Mouse (Mus musculus) midbrain, embryonic 13.5 days (tissue): ENCODE results near the gene Zbtb7a. TPM values are rescaled to one million over a fixed set of nuclear protein-coding genes. Genes with fewer than 3 reads are reported as not detected.

Source experiments
- ATAC-seq: fragments of 200-750 bp; cut with Nextera tagmentation; 2 replicates; pipeline ENCODE4 v1.8.0; 2017; ENCODE audit warnings: mild to moderate bottlenecking, moderate TSS enrichment, moderate library complexity
- H3K27ac ChIP-seq: fragments of 300-500 bp; sonication (generic); 2 replicates; pipeline ENCODE4 v1.5.1; 2015; ENCODE audit warnings: inconsistent platforms, mild to moderate bottlenecking, moderate library complexity
- H3K27me3 ChIP-seq: fragments of 300-500 bp; sonication (generic); 2 replicates; pipeline ENCODE4 v1.6.1; 2015; ENCODE audit warnings: mild to moderate bottlenecking, inconsistent platforms
- H3K36me3 ChIP-seq: fragments of 300-500 bp; sonication (generic); 2 replicates; pipeline ENCODE4 v1.6.1; 2015; ENCODE audit warnings: mild to moderate bottlenecking, inconsistent platforms
- H3K4me1 ChIP-seq: fragments of 300-500 bp; sonication (generic); replicated peaks from 2 replicates; pipeline ENCODE4 v1.6.1; 2015; ENCODE audit warnings: inconsistent platforms
- H3K4me2 ChIP-seq: fragments of 300-500 bp; sonication (generic); replicated peaks from 2 replicates; pipeline ENCODE4 v1.6.1; 2015; ENCODE audit warnings: moderate library complexity, mild to moderate bottlenecking, inconsistent platforms
- H3K4me3 ChIP-seq: fragments of 300-500 bp; sonication (generic); replicated peaks from 2 replicates; pipeline ENCODE4 v1.5.1; 2015; ENCODE audit warnings: mild to moderate bottlenecking, inconsistent platforms
- H3K9ac ChIP-seq: fragments of 300-500 bp; sonication (generic); replicated peaks from 2 replicates; pipeline ENCODE4 v1.6.1; 2015; ENCODE audit warnings: mild to moderate bottlenecking, inconsistent platforms
- H3K9me3 ChIP-seq: fragments of 300-500 bp; sonication (generic); 2 replicates; pipeline ENCODE4 v1.6.1; 2016; ENCODE audit warnings: mild to moderate bottlenecking, inconsistent platforms
- WGBS: fragments of 180-500 bp; shearing (Covaris S2); methylation state at CpG from one replicate; pipeline ENCODE4 v1.1.7; 2015; 5-methylcytosine and 5-hydroxymethylcytosine counted together
- microRNA-seq: library from miRNA; unstranded; fragments of <30 nt; microRNA quantifications from one replicate; pipeline ENCODE4, GENCODE M21; 2016
- polyA plus RNA-seq: library from polyadenylated mRNA; unstranded; fragments of >200 nt; fragmentation: Nextera tagmentation; extraction: Ambion mirVana; gene quantifications from 2 replicates; pipeline ENCODE4 v1.2.1, GENCODE M21; 2015

Zbtb7a gene
- polyA plus RNA-seq, 1 experiment from 2014 or later: 15.2 TPM

DNA sequence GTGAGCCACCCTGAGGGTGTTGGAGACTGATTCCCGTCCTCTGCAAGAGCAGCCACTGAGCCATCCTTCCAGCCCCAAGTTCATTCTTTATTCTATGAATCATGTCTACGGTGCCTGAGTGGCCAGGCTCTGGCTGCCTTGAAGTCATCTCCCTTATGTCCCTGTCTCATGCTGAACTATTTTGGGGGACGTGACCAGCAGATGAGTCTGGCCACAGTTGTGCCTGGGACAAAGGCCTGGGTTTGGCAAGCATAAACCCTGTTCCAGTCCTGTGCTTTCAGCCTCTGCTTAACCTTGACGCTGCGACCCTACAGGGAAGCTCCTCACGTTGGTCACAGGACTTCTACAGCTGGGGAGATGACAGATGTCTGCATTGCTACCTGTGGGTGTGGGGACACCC is 62.3 kb downstream of the Zbtb7a start:
- H3K4me1 ChIP-seq: peaks cover 20% of the 10 kb centered on the region
- H3K36me3 ChIP-seq: no peaks in the 10 kb centered on the region
- H3K9me3 ChIP-seq: no peaks in the 10 kb centered on the region
- H3K4me2 ChIP-seq: no peak overlapping the region
- 57% methylated on average over 6 of the region's 6 CpGs for whole genome bisulfite sequencing
- H3K27me3 ChIP-seq: peaks cover 46% of the 10 kb centered on the region
- no peak overlapping the region for H3K4me3 ChIP-seq
- no peak for ATAC-seq
- H3K9ac ChIP-seq: 0 out of 2 replicates have a peak overlapping the region, but pooled peaks have one; percentile 10
- H3K27ac ChIP-seq: no peak overlapping the region

DNA sequence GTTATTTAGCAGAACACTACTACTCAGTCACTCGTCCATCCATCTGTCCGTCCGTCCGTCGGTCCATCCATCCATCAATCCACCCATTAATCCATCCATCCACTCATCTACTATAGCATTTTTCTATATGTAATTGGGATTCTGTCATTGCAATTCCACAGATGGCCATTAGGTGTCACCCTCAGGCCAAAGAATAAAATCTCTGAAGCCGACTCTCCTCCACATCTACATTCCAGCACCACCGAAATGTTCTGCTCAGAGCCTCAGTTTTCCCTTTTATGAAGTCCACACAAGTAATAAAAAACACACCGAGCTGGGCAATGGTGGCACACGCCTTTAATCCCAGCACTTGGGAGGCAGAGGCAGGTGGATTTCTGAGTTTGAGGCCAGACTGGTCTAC is 63.2 kb downstream of the Zbtb7a start:
- WGBS: 2% methylated on average over 9 of the region's 9 CpGs
- Histone ChIP-seq H3K27me3 (peaks cover 46% of the 10 kb centered on the region), H3K36me3 (no peaks in the 10 kb centered on the region), H3K27ac (no peak overlapping the region), H3K9ac (no peak overlapping the region), H3K4me1 (peaks cover 13% of the 10 kb centered on the region), H3K9me3 (no peaks in the 10 kb centered on the region), H3K4me2 (no peak overlapping the region), H3K4me3 (no peak overlapping the region)
- ATAC-seq: no peak

DNA sequence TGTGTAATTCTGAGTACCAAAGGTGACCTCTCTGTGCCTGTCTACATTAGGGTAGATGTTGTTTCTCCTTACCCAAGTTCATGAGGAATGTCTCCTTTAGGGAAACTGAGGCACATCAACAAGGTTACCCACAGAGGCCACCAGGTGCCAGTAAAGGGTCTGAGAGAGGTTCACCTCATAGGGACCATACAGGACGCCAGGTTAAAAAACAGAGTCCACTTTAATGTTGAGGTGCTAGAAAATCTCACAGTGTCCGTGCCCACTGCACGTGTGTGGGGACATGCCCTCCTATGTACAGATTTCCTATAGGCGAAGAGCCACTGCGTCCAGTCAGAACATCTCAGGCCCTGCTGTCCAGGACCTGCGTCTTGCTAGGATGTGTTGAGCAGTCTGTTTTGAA is 64.0 kb downstream of the Zbtb7a start:
- H3K36me3 ChIP-seq: no peaks in the 10 kb centered on the region
- H3K9me3 ChIP-seq: no peaks in the 10 kb centered on the region
- peaks cover 8% of the 10 kb centered on the region for H3K4me1 ChIP-seq
- no peak overlapping the region for H3K9ac ChIP-seq
- WGBS: 88% methylated on average over 6 of the region's 6 CpGs
- H3K4me2 ChIP-seq: no peak overlapping the region
- H3K27me3 ChIP-seq: peaks cover 44% of the 10 kb centered on the region
- ATAC-seq: no peak
- H3K4me3 ChIP-seq: no peak overlapping the region
- H3K27ac ChIP-seq: no peak overlapping the region

DNA sequence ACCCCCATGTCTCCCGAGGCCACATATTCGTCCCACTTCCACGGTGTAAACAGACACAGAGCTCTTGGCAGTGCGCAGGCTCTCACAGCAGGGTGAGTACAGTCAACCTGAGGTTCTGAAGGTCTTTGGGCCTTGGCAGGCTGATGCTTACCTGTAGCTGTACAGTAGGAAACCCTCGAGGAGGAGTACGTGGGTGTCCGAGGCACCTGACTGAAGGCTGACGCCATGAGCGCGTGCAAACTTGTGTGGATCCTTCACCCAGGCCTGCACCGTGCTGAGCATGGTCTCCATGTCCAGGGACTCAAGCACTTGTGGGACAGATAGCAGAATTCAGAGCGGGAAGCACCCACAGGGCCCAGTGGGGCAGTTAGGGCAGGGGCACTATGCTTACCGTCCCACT is 65.1 kb downstream of the Zbtb7a start:
- ATAC-seq: no peak

DNA sequence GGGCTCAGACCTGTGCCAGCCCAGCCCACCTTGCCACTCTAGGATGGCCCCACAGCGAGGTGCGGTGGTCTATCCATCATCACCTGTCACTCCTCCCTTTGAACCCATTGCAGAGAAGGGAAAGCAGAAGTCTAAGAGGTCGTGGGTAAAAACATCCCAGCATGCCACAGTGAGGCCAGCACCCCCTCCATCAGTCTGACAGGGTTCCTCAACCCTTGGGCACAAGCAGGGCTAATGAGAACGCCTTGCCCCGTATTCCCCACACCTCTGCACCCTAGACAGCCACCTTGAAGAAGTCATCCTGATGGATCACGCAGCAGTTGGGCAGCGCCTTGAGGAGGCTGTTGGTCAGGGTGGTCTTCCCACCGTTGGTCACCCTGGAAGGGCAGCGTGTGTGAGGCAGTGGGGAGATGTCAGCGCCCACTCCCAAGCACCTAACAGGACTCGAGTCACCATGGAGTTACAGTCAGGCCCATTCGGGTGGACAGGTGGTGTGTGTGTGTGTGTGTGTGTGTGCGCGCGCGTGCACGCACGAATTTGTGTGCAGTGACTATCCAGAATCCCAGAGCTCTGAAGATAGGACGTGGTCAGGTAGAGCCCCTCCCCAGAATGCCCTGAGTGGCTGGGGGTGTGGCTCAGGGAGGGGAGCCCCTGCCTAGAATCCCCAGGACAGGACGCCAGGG is 65.7 kb downstream of the Zbtb7a start:
- no peak overlapping the region for H3K9ac ChIP-seq

More for the DNA sequence above, 65.1 kb downstream of the Zbtb7a start:
- Histone ChIP-seq H3K36me3 (peaks cover 7% of the 10 kb centered on the region), H3K4me1 (no peaks in the 10 kb centered on the region), H3K27me3 (peaks cover 32% of the 10 kb centered on the region), H3K4me3 (no peak overlapping the region), H3K4me2 (no peak overlapping the region), H3K9ac (no peak overlapping the region), H3K9me3 (no peaks in the 10 kb centered on the region), H3K27ac (no peak overlapping the region)
- 88% methylated on average over 13 of the region's 13 CpGs for WGBS

DNA sequence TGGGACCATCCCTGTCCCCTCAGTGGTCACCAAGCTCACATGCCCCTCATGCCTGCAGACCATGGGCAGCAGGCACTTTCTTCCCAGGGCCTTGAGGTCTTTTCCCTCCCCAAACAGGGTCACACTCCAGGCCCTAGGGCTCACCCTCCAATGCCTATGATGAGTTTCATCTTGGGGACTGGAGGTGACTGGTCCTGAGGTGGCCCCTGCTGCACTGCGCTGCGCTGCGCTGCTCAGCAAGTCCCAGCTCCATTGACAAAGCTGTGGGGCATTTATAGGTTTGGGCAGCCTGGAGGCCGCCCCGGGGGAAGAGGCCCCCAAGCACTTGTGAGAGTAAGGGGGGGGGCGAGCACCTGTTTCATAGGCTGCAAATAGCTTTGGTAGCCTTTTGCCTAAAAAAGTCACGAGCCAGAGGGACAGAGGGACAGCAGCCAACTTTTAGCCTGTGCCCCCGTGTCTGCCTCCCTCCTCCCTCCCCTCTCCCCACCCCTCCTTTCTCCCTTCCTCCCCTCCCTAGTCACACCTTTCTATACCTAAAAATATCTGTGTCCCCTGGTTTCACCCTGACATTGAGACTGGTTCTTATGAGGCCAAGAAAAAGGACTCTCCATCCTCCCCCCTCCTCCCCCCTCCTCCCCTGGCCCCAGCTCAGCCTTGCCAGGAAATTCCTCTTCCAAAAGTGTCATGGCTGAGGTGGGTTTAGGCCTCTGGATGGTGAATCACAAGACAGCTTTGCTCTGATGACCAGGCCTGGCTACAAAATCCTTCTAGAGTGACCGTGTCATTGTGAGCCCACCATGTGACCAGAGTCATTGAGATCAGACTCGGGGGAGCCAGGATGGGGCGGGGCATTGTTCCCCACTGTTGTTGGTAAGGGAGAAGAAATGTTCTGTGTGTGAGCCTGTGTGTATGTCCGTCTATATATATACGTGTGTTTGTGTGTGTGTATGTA is 67.1 kb downstream of the Zbtb7a start, which contains the start of gene Nmrk2:
Gene Nmrk2 (minus strand): TSS at position 245 of the 952 bp plus-strand sequence.
- WGBS: 61% methylated on average over 13 of the region's 13 CpGs
- H3K9ac ChIP-seq: no peak within 1 kb of the TSS
- H3K4me3 ChIP-seq: no peak within 1 kb of the TSS
- H3K27ac ChIP-seq: no peak within 1 kb of the TSS
- H3K4me2 ChIP-seq: no peak within 1 kb of the TSS
- no peaks in the 10 kb centered on the region for H3K9me3 ChIP-seq
- peaks cover 13% of the 10 kb centered on the region for H3K27me3 ChIP-seq
- H3K4me1 ChIP-seq: no peaks in the 10 kb centered on the region
- peaks cover 26% of the 10 kb centered on the region for H3K36me3 ChIP-seq
- ATAC-seq: no peak

More for the DNA sequence above, 65.7 kb downstream of the Zbtb7a start:
- H3K27me3 ChIP-seq: peaks cover 26% of the 10 kb centered on the region
- no peaks in the 10 kb centered on the region for H3K9me3 ChIP-seq
- ATAC-seq: no peak
- H3K4me3 ChIP-seq: no peak overlapping the region
- H3K36me3 ChIP-seq: peaks cover 13% of the 10 kb centered on the region
- H3K27ac ChIP-seq: no peak overlapping the region
- WGBS: 79% methylated on average over 20 of the region's 20 CpGs
- no peaks in the 10 kb centered on the region for H3K4me1 ChIP-seq
- no peak overlapping the region for H3K4me2 ChIP-seq

Small RNA genes lying within 50 kb of the gene (microRNA-seq; reads per million reads assigned to microRNA genes)
- gene Mir5615-1 (not detected), gene Mir5615-2 (not detected)

Other genes starting within 250 kb of the Zbtb7a start
- 331 TPM in 2 replicates for gene Timm13, start 234.3 kb upstream of the Zbtb7a start, polyA plus RNA-seq
- 46.9 and 48.2 TPM in 2 replicates for gene Lmnb2, start 217.0 kb upstream of the Zbtb7a start, polyA plus RNA-seq
- 4.0 and 4.9 TPM in 2 replicates for gene Gadd45b, start 205.1 kb upstream of the Zbtb7a start, polyA plus RNA-seq
- 10.4 and 10.9 TPM in 2 replicates for gene Gng7, start 120.3 kb upstream of the Zbtb7a start, polyA plus RNA-seq
- gene Diras1, start 109.6 kb upstream of the Zbtb7a start, polyA plus RNA-seq: 30.9 and 34.3 TPM in 2 replicates
- 43.5 and 45.7 TPM in 2 replicates for gene Slc39a3, start 97.8 kb upstream of the Zbtb7a start, polyA plus RNA-seq
- 316 and 322 TPM in 2 replicates for gene Sgta, start 75.0 kb upstream of the Zbtb7a start, polyA plus RNA-seq
- gene Thop1, start 65.2 kb upstream of the Zbtb7a start, polyA plus RNA-seq: 44.9 and 48.5 TPM in 2 replicates
- 0.12 and 0.20 TPM in 2 replicates for gene Creb3l3, start 36.3 kb upstream of the Zbtb7a start, polyA plus RNA-seq
- gene Map2k2, start 29.3 kb upstream of the Zbtb7a start, polyA plus RNA-seq: 220 and 243 TPM in 2 replicates
- gene Pias4, start 32.7 kb downstream of the Zbtb7a start, polyA plus RNA-seq: 60.0 and 60.9 TPM in 2 replicates
- gene Eef2, start 41.4 kb downstream of the Zbtb7a start, polyA plus RNA-seq: 565 and 579 TPM in 2 replicates
- gene Dapk3, start 47.8 kb downstream of the Zbtb7a start, polyA plus RNA-seq: 48.4 and 67.3 TPM in 2 replicates
- gene 4930442H23Rik, start 48.6 kb downstream of the Zbtb7a start, polyA plus RNA-seq: 0.12 and 0.15 TPM in 2 replicates
- gene Nmrk2, start 66.8 kb downstream of the Zbtb7a start, polyA plus RNA-seq: 0.16 TPM in 1 of 2 replicates, not detected in the other
- 66.0 and 77.3 TPM in 2 replicates for gene Atcay, start 95.6 kb downstream of the Zbtb7a start, polyA plus RNA-seq
- 16.5 and 19.7 TPM in 2 replicates for gene Zfr2, start 97.9 kb downstream of the Zbtb7a start, polyA plus RNA-seq
- 7.2 and 8.8 TPM in 2 replicates for gene Matk, start 117.7 kb downstream of the Zbtb7a start, polyA plus RNA-seq
- 138 and 148 TPM in 2 replicates for gene Mrpl54, start 131.7 kb downstream of the Zbtb7a start, polyA plus RNA-seq
- 27.9 and 30.8 TPM in 2 replicates for gene Apba3, start 131.7 kb downstream of the Zbtb7a start, polyA plus RNA-seq
- 4.9 and 5.5 TPM in 2 replicates for gene Tjp3, start 156.4 kb downstream of the Zbtb7a start, polyA plus RNA-seq
- gene Pip5k1c, start 157.7 kb downstream of the Zbtb7a start, polyA plus RNA-seq: 92.8 and 99.6 TPM in 2 replicates
- 35.5 and 35.8 TPM in 2 replicates for gene Cactin, start 185.9 kb downstream of the Zbtb7a start, polyA plus RNA-seq
- gene Tbxa2r, start 193.5 kb downstream of the Zbtb7a start, polyA plus RNA-seq: 4.7 and 4.9 TPM in 2 replicates
- gene Gipc3, start 208.0 kb downstream of the Zbtb7a start, polyA plus RNA-seq: not detected in 2 replicates
- gene Hmg20b, start 215.3 kb downstream of the Zbtb7a start, polyA plus RNA-seq: 46.5 and 49.8 TPM in 2 replicates
- 8.8 and 10.1 TPM in 2 replicates for gene Mfsd12, start 222.3 kb downstream of the Zbtb7a start, polyA plus RNA-seq
- 0.44 and 0.70 TPM in 2 replicates for gene 4930404N11Rik, start 230.6 kb downstream of the Zbtb7a start, polyA plus RNA-seq
- gene Fzr1, start 243.3 kb downstream of the Zbtb7a start, polyA plus RNA-seq: 127 and 133 TPM in 2 replicates
- gene Dohh, start 249.2 kb downstream of the Zbtb7a start, polyA plus RNA-seq: 73.5 TPM in 2 replicates
- 6.9 and 7.2 TPM in 2 replicates for gene Gm48551, start 249.2 kb downstream of the Zbtb7a start, polyA plus RNA-seq